Mouse (Mus musculus) mouse embryonic stem cell (cell line): ENCODE measurements around the gene Snd1.

Experiments used
- in situ Hi-C, 2 experiments: fragments of 300-500 bp; cut with MboI; formaldehyde crosslinking; loops; 1 replicate in 1 of 2; 3 replicates in 1 of 2; pipeline ENCODE4 v1.14.3; 2019 to 2020; ENCODE audit warnings: low sequenced_read_pairs in 2 of 2, low pct_unique_long_range_greater_than_20kb in 1 of 2, mixed read lengths in 1 of 2; ENCODE audit not compliant: unreplicated experiment in 1 of 2

Gene Snd1

DNA sequence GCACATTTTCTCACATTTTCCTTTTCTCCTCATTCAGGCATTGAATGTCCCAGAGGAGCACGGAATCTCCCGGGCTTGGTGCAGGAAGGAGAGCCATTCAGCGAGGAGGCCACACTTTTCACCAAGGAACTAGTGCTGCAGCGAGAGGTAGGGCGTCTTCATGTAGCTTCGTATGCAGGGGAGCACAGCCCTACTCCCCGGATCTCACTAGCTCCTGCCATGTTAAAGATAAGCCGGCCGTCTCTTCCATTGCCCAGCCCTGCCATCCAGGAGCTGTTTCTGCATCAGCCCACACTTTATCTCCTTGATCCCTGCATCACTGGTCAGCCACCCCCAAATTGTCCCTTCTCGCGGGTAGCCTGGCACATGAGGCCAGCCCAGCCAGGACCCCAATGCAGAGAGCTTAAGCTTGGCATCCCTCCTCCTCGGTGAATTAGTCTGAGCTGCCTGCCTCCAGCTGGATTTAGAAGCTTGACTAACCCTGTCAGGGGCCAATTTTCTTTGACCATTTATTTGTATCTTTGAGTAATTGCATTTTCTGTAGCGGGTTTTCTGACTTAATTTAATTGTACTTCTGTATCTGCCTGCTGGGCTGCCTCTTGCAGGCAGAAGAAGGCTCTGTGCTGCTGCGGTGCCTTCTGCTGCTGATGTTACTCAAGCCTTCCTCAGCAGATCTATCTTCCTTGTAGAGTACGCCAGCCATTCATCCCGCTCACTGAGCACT, 321.0 kb downstream of the Snd1 start:
- in situ Hi-C loops = no loop called here

DNA sequence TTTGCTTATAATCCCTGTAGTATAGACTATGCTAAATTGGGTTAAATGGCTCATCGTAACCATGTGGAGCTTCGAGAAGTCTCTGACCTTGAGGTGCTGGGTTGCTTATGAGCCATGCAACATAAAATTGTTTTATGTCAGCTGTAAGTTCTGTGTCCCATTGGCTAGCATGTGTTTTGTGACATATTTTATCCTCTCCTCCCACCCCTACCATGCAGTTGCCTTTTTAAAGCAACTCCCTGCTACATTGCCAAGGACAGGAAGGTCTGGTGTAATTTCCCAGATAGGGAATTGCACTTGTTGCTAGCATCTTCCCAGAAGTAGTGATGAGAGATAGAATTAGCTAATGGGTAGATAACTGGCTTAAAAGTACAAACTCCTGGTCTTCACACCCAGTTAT, 324.9 kb downstream of the Snd1 start:
- in situ Hi-C loops = no loop called here

- in situ Hi-C loops = no loop called here
Observed at GRCm38 (mm10) chr6:28800976-28801375, 326.0 kb downstream of the Snd1 start.

- in situ Hi-C loops = no loop called here
Observed at GRCm38 (mm10) chr6:28803678-28804279, 328.8 kb downstream of the Snd1 start.

DNA sequence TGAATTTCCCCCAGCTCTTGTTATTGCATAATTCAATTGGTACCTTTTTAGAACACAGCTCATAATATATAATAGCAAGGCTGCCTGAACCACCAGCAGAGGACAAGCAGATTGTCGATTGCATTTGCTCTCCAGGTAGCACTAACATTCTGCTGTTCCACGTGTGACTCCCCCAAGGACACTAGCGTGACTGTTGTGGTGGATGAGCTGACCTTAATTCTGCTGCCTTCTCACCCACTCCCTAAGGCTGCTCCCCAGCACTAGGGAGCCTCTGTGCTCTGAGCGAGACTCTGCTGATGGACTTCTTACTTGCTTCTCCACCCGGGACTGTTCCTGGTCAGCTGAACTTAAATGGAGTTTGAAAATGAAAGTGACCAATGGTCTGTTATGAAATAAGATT, 329.8 kb downstream of the Snd1 start:
- in situ Hi-C loops = no loop called here

GRCm38 (mm10) chr6:28813057-28813456, 338.1 kb downstream of the Snd1 start:
- in situ Hi-C loops = no loop called here

- in situ Hi-C loops = no loop called here
Observed at GRCm38 (mm10) chr6:28814895-28815294, 340.0 kb downstream of the Snd1 start.

DNA sequence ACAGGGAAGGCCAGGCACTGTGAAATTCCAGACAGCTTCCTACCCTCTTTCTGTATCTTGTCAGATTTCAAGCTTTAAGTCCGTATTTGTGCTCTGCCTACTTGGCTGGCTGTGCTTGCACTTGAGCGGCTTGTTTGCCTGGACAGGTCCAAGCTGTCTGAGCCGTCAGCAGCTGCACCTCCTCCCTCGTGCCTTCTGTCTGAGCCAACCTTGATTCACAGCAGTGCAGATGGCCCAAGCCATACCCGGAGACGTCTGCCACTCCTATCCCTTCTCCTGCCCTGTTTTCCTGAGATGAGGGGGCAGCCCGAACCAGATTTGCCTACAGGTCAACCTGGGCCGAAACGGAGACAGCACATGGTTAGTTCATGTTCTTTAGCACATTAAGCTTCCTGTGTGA, 342.1 kb downstream of the Snd1 start:
- in situ Hi-C loops = no loop called here

DNA sequence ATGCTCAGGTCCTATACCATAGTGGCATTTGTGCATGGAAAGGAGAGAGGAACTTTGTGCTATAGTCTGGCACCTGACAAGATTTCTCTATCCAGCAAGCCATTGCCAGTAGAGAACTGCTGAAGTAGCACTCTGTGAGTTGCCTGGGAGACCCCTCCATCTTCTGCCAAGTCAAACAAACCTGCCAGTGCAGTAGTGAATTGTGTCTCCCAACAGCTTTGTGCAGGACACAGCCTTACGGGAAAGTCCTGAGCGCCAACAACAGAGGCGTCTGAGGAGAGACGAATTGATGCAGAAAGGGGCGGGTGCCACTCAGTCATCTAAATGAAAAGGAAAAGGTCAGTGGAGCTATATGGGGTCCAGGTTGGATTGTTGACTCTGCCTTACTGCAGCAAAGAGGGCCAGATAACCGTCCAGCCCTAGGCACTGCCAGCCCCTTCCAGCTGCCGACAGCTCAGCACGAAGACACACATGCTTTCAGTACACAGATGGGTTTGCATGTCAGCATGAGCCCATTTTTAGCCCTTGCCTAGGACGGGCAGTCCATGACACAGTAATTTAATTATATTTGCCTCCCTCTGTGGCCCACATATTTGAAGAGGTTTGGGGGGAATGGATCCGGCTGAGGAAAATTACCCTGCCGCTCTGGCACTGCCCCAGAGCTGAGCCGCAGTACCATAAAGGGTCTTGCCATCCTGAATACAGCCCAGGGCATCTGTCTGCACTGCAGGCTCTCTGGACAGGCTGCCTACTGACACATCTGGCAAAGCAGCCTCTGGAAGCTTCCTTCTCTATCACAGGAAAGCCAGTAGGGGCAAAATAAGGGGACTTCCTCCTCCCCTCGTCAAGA, 344.8 kb downstream of the Snd1 start:
- in situ Hi-C loops = no loop called here

- in situ Hi-C loops = no loop called here
Observed at GRCm38 (mm10) chr6:28822296-28822695, 347.4 kb downstream of the Snd1 start.

GRCm38 (mm10) chr6:28823375-28823774, 348.4 kb downstream of the Snd1 start:
- in situ Hi-C loops = no loop called here

DNA sequence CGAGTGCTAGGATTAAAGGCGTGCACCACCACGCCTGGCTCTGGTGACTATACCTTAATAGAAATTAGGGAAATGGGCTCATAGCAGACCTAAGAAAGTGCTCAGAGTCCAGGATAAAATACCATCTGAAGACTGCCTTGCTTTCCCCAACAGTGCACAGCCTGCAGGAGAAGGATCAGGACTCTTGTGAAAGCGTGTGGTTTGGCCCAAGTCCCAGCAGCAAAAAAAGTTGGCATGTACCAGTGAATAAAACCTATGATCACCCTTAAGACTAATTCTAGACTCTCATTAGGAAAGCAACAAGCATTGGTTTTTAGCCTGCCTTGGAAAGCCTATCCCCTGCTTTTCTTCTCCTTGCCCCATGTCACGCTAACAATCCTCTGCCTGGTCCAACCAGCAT, 348.9 kb downstream of the Snd1 start:
- in situ Hi-C loops = no loop called here

- in situ Hi-C loops = no loop called here
Observed at GRCm38 (mm10) chr6:28825894-28826293, 351.0 kb downstream of the Snd1 start.

DNA sequence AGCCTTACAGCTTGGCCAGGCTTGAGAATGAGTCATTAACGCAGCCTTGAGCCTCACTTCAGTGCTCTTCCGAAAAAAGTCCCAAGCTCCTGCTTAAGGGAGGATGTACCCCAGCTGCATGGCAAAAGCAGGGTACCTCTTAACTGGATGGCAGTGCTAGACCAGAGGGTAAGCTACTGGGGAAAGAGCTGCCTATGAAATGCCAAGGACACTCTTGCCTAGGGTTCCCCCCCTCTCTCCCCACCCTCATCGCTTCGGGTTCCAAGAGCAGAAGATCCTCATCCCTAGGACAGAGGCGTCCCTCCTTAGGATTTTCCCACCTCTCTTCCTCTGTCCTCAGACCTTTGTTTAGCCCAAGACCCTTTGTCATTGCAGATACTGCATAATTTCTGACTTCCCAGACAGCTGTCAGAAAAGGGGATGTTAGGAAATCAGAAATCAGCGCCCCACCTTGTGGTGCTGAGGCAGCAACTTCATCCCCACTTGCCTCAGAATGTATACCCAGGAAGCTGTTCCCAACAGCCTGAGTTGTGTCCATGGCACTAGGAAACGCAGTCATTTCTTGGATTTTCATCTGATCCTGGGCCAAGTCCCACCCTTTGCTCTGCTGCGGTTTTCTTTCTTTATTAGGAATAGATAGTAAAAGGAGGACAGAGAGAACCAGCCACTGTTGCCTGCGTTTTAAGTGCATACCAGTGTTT, 351.9 kb downstream of the Snd1 start:
- in situ Hi-C loops = no loop called here

GRCm38 (mm10) chr6:28827565-28827964, 352.6 kb downstream of the Snd1 start:
- in situ Hi-C loops = no loop called here

DNA sequence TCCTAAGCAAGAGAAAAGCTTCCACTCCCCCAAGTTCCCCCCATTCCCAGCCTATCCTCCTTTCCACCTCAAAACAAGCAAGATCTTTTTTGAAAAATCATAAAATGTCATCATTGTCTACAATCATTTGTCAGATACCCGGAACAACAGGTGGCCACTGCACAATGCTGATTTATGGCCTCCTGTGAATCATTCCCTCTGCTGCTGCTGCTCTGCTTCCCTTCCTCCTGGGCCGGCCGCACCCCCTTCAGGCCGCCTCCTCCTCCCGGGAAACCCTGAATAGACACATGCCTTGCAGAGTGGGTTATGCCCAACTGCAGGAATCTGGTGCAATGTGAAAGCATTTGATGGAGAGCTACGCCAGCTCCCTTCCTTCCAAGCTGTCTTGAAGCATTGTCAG, 353.7 kb downstream of the Snd1 start:
- in situ Hi-C loops = no loop called here

- in situ Hi-C loops = no loop called here
Observed at GRCm38 (mm10) chr6:28830306-28830705, 355.4 kb downstream of the Snd1 start.

GRCm38 (mm10) chr6:28831011-28831853, 356.3 kb downstream of the Snd1 start, which contains the start of gene Lrrc4:
TSS of gene Lrrc4 (minus strand) at chr6:28831747.
- in situ Hi-C loops = no loop called here
